Comparison of ENCODE assay signal across 10 mouse cellular contexts in genomic region chr6:137759681-137760080, GRCm38 (mm10). TPM values are rescaled to one million over a fixed set of nuclear protein-coding genes. Genes with fewer than 3 reads are reported as not detected.
A peak's percentile ranks its signal among the peaks of the same experiment; 100 is the strongest.
DNase-seq lines count a peak whose midpoint lies in the region; ATAC-seq lines count a peak whose summit lies in the region.
"Had no signal": no experiment of that assay in that cellular context is flagged by ENCODE, and none has a peak within 500 bp of the region (broad histone marks: within the 10 kb centered on the region; RNA-seq: fewer than 3 reads in every experiment).

No protein-coding gene starts in this region.

- peaks cover 3% of the 10 kb centered on the region; the same call in 1 of the 2 replicates for H3K4me1 ChIP-seq in hindbrain, embryonic 13.5 days (replicated peaks)
- H3K4me1 ChIP-seq in midbrain, embryonic 16.5 days (ENCODE audit: control insufficient read depth, insufficient read depth, low read length) = no peaks in the 10 kb centered on the region; the same call in none of the 2 replicates

- no peak overlapping the region for H3K4me2 ChIP-seq in hindbrain, embryonic 13.5 days
- no peak overlapping the region for H3K4me2 ChIP-seq in midbrain, embryonic 16.5 days (ENCODE audit: low read length)

- H3K27ac ChIP-seq in hindbrain, embryonic 13.5 days = no peak overlapping the region
- H3K27ac ChIP-seq in midbrain, embryonic 16.5 days (ENCODE audit: low read length) = no peak overlapping the region

- H3K27me3 ChIP-seq in hindbrain, embryonic 13.5 days = no peaks in the 10 kb centered on the region
- no peaks in the 10 kb centered on the region for H3K27me3 ChIP-seq in midbrain, embryonic 16.5 days (ENCODE audit: control insufficient read depth, insufficient read depth, low read depth, low read length)

- H3K9me3 ChIP-seq in hindbrain, embryonic 13.5 days = no peaks in the 10 kb centered on the region
- H3K9me3 ChIP-seq in midbrain, embryonic 16.5 days (replicated peaks; ENCODE audit: control insufficient read depth, low read length, poor library complexity, severe bottlenecking) = no peaks in the 10 kb centered on the region

- 58% methylated on average over 8 of the region's 8 CpGs for WGBS in hindbrain, embryonic 13.5 days
- WGBS in midbrain, embryonic 16.5 days = 49% methylated on average over 8 of the region's 8 CpGs

- no peak overlapping the region for H3K9ac ChIP-seq in hindbrain, embryonic 13.5 days
- no peak overlapping the region for H3K9ac ChIP-seq in midbrain, embryonic 16.5 days (ENCODE audit: low read depth, low read length)

- no peak overlapping the region for H3K4me3 ChIP-seq in hindbrain, embryonic 13.5 days
- H3K4me3 ChIP-seq in midbrain, embryonic 16.5 days (ENCODE audit: low read depth, low read length) = no peak overlapping the region

- no peaks in the 10 kb centered on the region for H3K36me3 ChIP-seq in hindbrain, embryonic 13.5 days
- no peaks in the 10 kb centered on the region for H3K36me3 ChIP-seq in midbrain, embryonic 16.5 days (ENCODE audit: control insufficient read depth, insufficient read depth, low read length)

- peak; percentile 47; the same call in 1 of the 2 replicates for ATAC-seq in hindbrain, embryonic 13.5 days (ENCODE audit: low FRiP score)
- peak; percentile 25; the same call in 1 of the 2 replicates for ATAC-seq in midbrain, embryonic 16.5 days

- DNase-seq in adrenal gland, postnatal 10 days = peak; percentile 18
- DNase-seq in adrenal gland, adult 8-10 months = no peak
- peak; percentile 32 to 41 for DNase-seq in kidney, postnatal 4 days
- DNase-seq in kidney, postnatal 36 days = no peak
- no peak for DNase-seq in thymus, postnatal 4 days
- no peak for DNase-seq in testis, postnatal 14 days (ENCODE audit: low spot score)
- DNase-seq: right cerebral cortex, adult 18-20 months; thymus, postnatal 36 days had no signal

RNA-seq across cellular contexts. Expression of gene Dera, which starts 5.3 kb away (rescaled TPM):
- total RNA-seq in adrenal gland, postnatal 10 days (2021) = 10 to 100 TPM; 28.9 to 31.6 TPM
- total RNA-seq in adrenal gland, adult 8-10 months (2022) = 10 to 100 TPM; 14.2 to 21.2 (median 15.4) TPM
- 16.2 and 19.0 TPM in 2 replicates for polyA plus RNA-seq in hindbrain, embryonic 13.5 days (2015; fragmentation: Nextera tagmentation; extraction: Ambion mirVana)
- 10.6 and 12.8 TPM in 2 replicates for polyA plus RNA-seq in midbrain, embryonic 16.5 days (2015; fragmentation: Nextera tagmentation; extraction: Ambion mirVana)

RNA-seq across cellular contexts. Expression of gene Strap, which starts 24.8 kb away (rescaled TPM):
- total RNA-seq in adrenal gland, postnatal 10 days (2021) = 100 to 1,000 TPM; 102 to 113 TPM
- total RNA-seq in adrenal gland, adult 8-10 months (2022) = 100 to 1,000 TPM in 3 of 4 experiments, 10 to 100 TPM in 1; 97.8 to 124 (median 106) TPM
- 171 and 175 TPM in 2 replicates for polyA plus RNA-seq in hindbrain, embryonic 13.5 days (2015; fragmentation: Nextera tagmentation; extraction: Ambion mirVana)
- polyA plus RNA-seq in midbrain, embryonic 16.5 days (2015; fragmentation: Nextera tagmentation; extraction: Ambion mirVana) = 161 and 170 TPM in 2 replicates

Comparison
In these comparisons a context has a peak if more than half of its experiments do, and no peak if none do; other contexts are left out.
1. DNase-seq: peak in adrenal gland, postnatal 10 days (single experiment) and kidney, postnatal 4 days (2 of 2); none in adrenal gland, adult 8-10 months (single experiment), kidney, postnatal 36 days (0 of 2), thymus, postnatal 4 days (single experiment) and testis, postnatal 14 days (single experiment).